Mouse (Mus musculus): ENCODE data around the gene Rai1. TPM values are rescaled to one million over a fixed set of nuclear protein-coding genes. Genes with fewer than 3 reads are reported as not detected.

Rai1 gene
- polyA plus RNA-seq, 1 experiment from 2014 or later, result 3.7 TPM

DNA sequence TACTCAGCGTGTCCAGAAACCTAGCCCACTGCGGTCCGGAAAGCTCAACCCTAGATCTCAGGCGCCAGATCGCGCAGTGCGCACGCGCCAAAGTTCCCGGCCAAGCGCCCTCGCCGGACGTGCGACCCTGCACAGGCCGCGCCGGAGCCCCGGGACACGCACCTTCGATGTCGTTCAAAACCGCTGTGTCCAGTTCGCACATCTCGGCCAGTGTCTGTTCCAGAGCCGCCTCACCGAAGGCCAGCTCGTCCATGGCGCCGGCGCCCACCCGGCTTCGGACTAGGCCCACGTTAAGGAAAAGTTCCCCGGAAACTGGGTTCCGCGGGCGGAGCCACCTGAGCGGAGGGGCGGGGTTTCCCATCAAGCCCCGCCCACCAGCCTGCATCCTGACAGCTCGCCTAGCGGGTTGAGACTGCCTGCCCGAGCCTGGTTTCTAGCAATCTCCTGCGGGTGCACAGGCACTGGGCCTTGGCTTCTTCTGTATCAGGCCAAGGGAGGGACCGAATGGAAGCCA lies 115.5 kb downstream of the Rai1 start:
- no peaks in the 10 kb centered on the region for H3K27me3 ChIP-seq (ENCODE audit: control insufficient read depth, insufficient read depth, low read depth, low read length)
- peak overlapping the region; percentile 73 for H3K4me3 ChIP-seq (ENCODE audit: low read depth, low read length)
- H3K36me3 ChIP-seq (ENCODE audit: control insufficient read depth, insufficient read depth), result peaks cover 9% of the 10 kb centered on the region
- peak; percentile 67 for ATAC-seq (ENCODE audit: low read depth)
- H3K4me1 ChIP-seq (ENCODE audit: control insufficient read depth, low read depth, low read length), result peaks cover 77% of the 10 kb centered on the region
- peak overlapping the region; percentile 89 for H3K4me2 ChIP-seq (ENCODE audit: low read depth, low read length)
- 0% methylated on average over 46 of the region's 46 CpGs for WGBS (ENCODE audit: insufficient replicate concordance)
- H3K27ac ChIP-seq (ENCODE audit: low read length), result peak overlapping the region; percentile 86
- peak overlapping the region; percentile 72 for H3K9ac ChIP-seq (ENCODE audit: low read depth, low read length)
- no peaks in the 10 kb centered on the region for H3K9me3 ChIP-seq (replicated peaks; ENCODE audit: control insufficient read depth, low read length)

GRCm38 (mm10) chr11:60221425-60221824 lies 116.6 kb downstream of the Rai1 start:
- Histone ChIP-seq H3K27me3 (ENCODE audit: control insufficient read depth, insufficient read depth, low read depth, low read length) (no peaks in the 10 kb centered on the region), H3K4me2 (ENCODE audit: low read depth, low read length) (peak overlapping the region; percentile 84; the same call in 1 of the 2 replicates), H3K4me1 (ENCODE audit: control insufficient read depth, low read depth, low read length) (peaks cover 67% of the 10 kb centered on the region), H3K9ac (ENCODE audit: low read depth, low read length) (no peak overlapping the region), H3K27ac (ENCODE audit: low read length) (0 out of 2 replicates have a peak overlapping the region, but pooled peaks have one; percentile 0), H3K36me3 (ENCODE audit: control insufficient read depth, insufficient read depth) (peaks cover 9% of the 10 kb centered on the region), H3K9me3 (replicated peaks; ENCODE audit: control insufficient read depth, low read length) (no peaks in the 10 kb centered on the region), H3K4me3 (ENCODE audit: low read depth, low read length) (no peak overlapping the region)
- 67% methylated on average over 6 of the region's 6 CpGs for WGBS (ENCODE audit: insufficient replicate concordance)
- no peak for ATAC-seq (ENCODE audit: low read depth)

DNA sequence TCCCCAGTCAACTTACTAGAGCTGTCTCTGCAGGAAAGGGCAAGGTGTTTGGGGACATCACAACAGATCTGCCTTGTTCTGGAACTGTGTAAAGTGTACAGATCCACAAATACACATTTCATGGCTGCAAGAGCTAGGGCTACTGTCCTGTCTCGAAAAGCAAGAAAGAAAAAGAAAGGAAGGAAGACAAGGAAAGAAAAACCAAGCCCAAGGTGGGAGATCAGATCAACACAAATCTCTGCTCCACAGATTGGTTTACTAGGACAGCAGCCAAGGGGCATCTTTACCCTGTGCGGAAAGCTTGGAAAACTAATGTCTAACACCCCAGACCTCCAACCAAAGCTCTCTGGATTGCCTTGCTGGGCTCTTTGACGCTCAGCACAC lies 117.3 kb downstream of the Rai1 start:
- no peaks in the 10 kb centered on the region for H3K27me3 ChIP-seq (ENCODE audit: control insufficient read depth, insufficient read depth, low read depth, low read length)
- H3K4me1 ChIP-seq (ENCODE audit: control insufficient read depth, low read depth, low read length), result peaks cover 61% of the 10 kb centered on the region
- no peaks in the 10 kb centered on the region for H3K9me3 ChIP-seq (replicated peaks; ENCODE audit: control insufficient read depth, low read length)
- WGBS (ENCODE audit: insufficient replicate concordance), result 35% methylated on average over 3 of the region's 3 CpGs
- H3K27ac ChIP-seq (ENCODE audit: low read length), result peak overlapping the region; percentile 71
- peak overlapping the region; percentile 84 for H3K4me2 ChIP-seq (ENCODE audit: low read depth, low read length)
- peaks cover 9% of the 10 kb centered on the region for H3K36me3 ChIP-seq (ENCODE audit: control insufficient read depth, insufficient read depth)
- H3K9ac ChIP-seq (ENCODE audit: low read depth, low read length), result peak overlapping the region; percentile 46
- ATAC-seq (ENCODE audit: low read depth), result no peak
- peak overlapping the region; percentile 59 for H3K4me3 ChIP-seq (ENCODE audit: low read depth, low read length)

GRCm38 (mm10) chr11:60222469-60223236 lies 117.8 kb downstream of the Rai1 start, which contains the start of gene Srebf1:
Srebf1 (minus strand) TSS chr11:60222581.
- Histone ChIP-seq H3K36me3 (ENCODE audit: control insufficient read depth, insufficient read depth) (peaks cover 9% of the 10 kb centered on the region), H3K4me1 (ENCODE audit: control insufficient read depth, low read depth, low read length) (peaks cover 55% of the 10 kb centered on the region), H3K27me3 (ENCODE audit: control insufficient read depth, insufficient read depth, low read depth, low read length) (no peaks in the 10 kb centered on the region), H3K27ac (ENCODE audit: low read length) (peak within 1 kb of the TSS; percentile 81), H3K9ac (ENCODE audit: low read depth, low read length) (peak within 1 kb of the TSS; percentile 46), H3K9me3 (replicated peaks; ENCODE audit: control insufficient read depth, low read length) (no peaks in the 10 kb centered on the region), H3K4me2 (ENCODE audit: low read depth, low read length) (peak within 1 kb of the TSS; percentile 84), H3K4me3 (ENCODE audit: low read depth, low read length) (peak within 1 kb of the TSS; percentile 59)
- WGBS (ENCODE audit: insufficient replicate concordance), result 2% methylated on average over 46 of the region's 46 CpGs
- ATAC-seq (ENCODE audit: low read depth), result peak; percentile 78

GRCm38 (mm10) chr11:60224676-60225075 lies 119.9 kb downstream of the Rai1 start:
- H3K4me1 ChIP-seq (ENCODE audit: control insufficient read depth, low read depth, low read length), result peaks cover 35% of the 10 kb centered on the region
- no peak overlapping the region for H3K4me2 ChIP-seq (ENCODE audit: low read depth, low read length)
- H3K27ac ChIP-seq (ENCODE audit: low read length), result no peak overlapping the region
- H3K36me3 ChIP-seq (ENCODE audit: control insufficient read depth, insufficient read depth), result no peaks in the 10 kb centered on the region
- H3K4me3 ChIP-seq (ENCODE audit: low read depth, low read length), result no peak overlapping the region
- WGBS (ENCODE audit: insufficient replicate concordance), result 53% methylated on average over 4 of the region's 4 CpGs
- H3K27me3 ChIP-seq (ENCODE audit: control insufficient read depth, insufficient read depth, low read depth, low read length), result no peaks in the 10 kb centered on the region
- no peaks in the 10 kb centered on the region for H3K9me3 ChIP-seq (replicated peaks; ENCODE audit: control insufficient read depth, low read length)
- H3K9ac ChIP-seq (ENCODE audit: low read depth, low read length), result no peak overlapping the region
- no peak for ATAC-seq (ENCODE audit: low read depth)

DNA sequence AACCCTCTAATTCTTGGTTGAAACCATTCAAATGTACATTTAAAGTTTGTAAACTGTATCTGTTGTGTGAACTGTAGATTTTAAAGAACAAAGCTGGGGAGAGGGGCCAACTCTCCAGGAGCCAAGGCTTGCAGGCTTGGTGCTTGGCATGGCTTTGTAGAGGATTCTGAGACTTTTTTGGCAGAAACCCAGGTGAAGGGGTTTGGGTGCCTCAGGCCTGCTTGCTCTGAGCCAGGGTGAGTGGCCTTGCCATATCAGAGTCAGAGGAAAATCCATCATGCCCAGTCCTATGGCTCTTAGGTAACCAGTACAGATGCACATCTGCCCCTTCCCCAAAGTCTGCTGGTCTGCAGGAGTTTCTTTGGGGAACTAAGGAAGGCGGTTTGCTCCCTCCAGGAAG lies 121.1 kb downstream of the Rai1 start:
- 58% methylated on average over 1 of the region's 1 CpGs for WGBS (ENCODE audit: insufficient replicate concordance)
- no peak overlapping the region for H3K9ac ChIP-seq (ENCODE audit: low read depth, low read length)
- H3K4me1 ChIP-seq (ENCODE audit: control insufficient read depth, low read depth, low read length), result peaks cover 29% of the 10 kb centered on the region
- H3K27me3 ChIP-seq (ENCODE audit: control insufficient read depth, insufficient read depth, low read depth, low read length), result no peaks in the 10 kb centered on the region
- ATAC-seq (ENCODE audit: low read depth), result no peak
- no peaks in the 10 kb centered on the region for H3K36me3 ChIP-seq (ENCODE audit: control insufficient read depth, insufficient read depth)
- no peak overlapping the region for H3K4me3 ChIP-seq (ENCODE audit: low read depth, low read length)
- H3K9me3 ChIP-seq (replicated peaks; ENCODE audit: control insufficient read depth, low read length), result no peaks in the 10 kb centered on the region
- H3K27ac ChIP-seq (ENCODE audit: low read length), result no peak overlapping the region
- no peak overlapping the region for H3K4me2 ChIP-seq (ENCODE audit: low read depth, low read length)

GRCm38 (mm10) chr11:60228525-60228924 lies 123.7 kb downstream of the Rai1 start:
- Histone ChIP-seq H3K36me3 (ENCODE audit: control insufficient read depth, insufficient read depth) (no peaks in the 10 kb centered on the region), H3K4me3 (ENCODE audit: low read depth, low read length) (no peak overlapping the region), H3K4me2 (ENCODE audit: low read depth, low read length) (no peak overlapping the region), H3K4me1 (ENCODE audit: control insufficient read depth, low read depth, low read length) (peaks cover 4% of the 10 kb centered on the region), H3K27ac (ENCODE audit: low read length) (no peak overlapping the region), H3K9me3 (replicated peaks; ENCODE audit: control insufficient read depth, low read length) (no peaks in the 10 kb centered on the region), H3K9ac (ENCODE audit: low read depth, low read length) (no peak overlapping the region), H3K27me3 (ENCODE audit: control insufficient read depth, insufficient read depth, low read depth, low read length) (no peaks in the 10 kb centered on the region)
- no peak for ATAC-seq (ENCODE audit: low read depth)
- WGBS (ENCODE audit: insufficient replicate concordance), result 51% methylated on average over 3 of the region's 3 CpGs

GRCm38 (mm10) chr11:60229821-60230220 lies 125.0 kb downstream of the Rai1 start:
- Histone ChIP-seq H3K4me3 (ENCODE audit: low read depth, low read length) (no peak overlapping the region), H3K27me3 (ENCODE audit: control insufficient read depth, insufficient read depth, low read depth, low read length) (no peaks in the 10 kb centered on the region), H3K9ac (ENCODE audit: low read depth, low read length) (no peak overlapping the region), H3K4me1 (ENCODE audit: control insufficient read depth, low read depth, low read length) (no peaks in the 10 kb centered on the region), H3K9me3 (replicated peaks; ENCODE audit: control insufficient read depth, low read length) (no peaks in the 10 kb centered on the region), H3K27ac (ENCODE audit: low read length) (no peak overlapping the region), H3K4me2 (ENCODE audit: low read depth, low read length) (no peak overlapping the region), H3K36me3 (ENCODE audit: control insufficient read depth, insufficient read depth) (no peaks in the 10 kb centered on the region)
- peak; percentile 56 for ATAC-seq (ENCODE audit: low read depth)
- WGBS (ENCODE audit: insufficient replicate concordance), result 78% methylated on average over 13 of the region's 13 CpGs

- Histone ChIP-seq H3K9me3 (replicated peaks; ENCODE audit: control insufficient read depth, low read length) (no peaks in the 10 kb centered on the region), H3K36me3 (ENCODE audit: control insufficient read depth, insufficient read depth) (no peaks in the 10 kb centered on the region), H3K4me3 (ENCODE audit: low read depth, low read length) (no peak overlapping the region), H3K4me1 (ENCODE audit: control insufficient read depth, low read depth, low read length) (no peaks in the 10 kb centered on the region; the same call in 1 of the 2 replicates), H3K4me2 (ENCODE audit: low read depth, low read length) (no peak overlapping the region), H3K27ac (ENCODE audit: low read length) (no peak overlapping the region), H3K27me3 (ENCODE audit: control insufficient read depth, insufficient read depth, low read depth, low read length) (no peaks in the 10 kb centered on the region), H3K9ac (ENCODE audit: low read depth, low read length) (no peak overlapping the region)
- no peak for ATAC-seq (ENCODE audit: low read depth)
- WGBS (ENCODE audit: insufficient replicate concordance), result 66% methylated on average over 7 of the region's 7 CpGs
Observed at GRCm38 (mm10) chr11:60230512-60230911, 125.7 kb downstream of the Rai1 start.

All from liver, embryonic 16.5 days (tissue).